Mouse (Mus musculus) heart, embryonic 14.5 days (tissue): ENCODE data around the gene Dnah17. TPM values are rescaled to one million over a fixed set of nuclear protein-coding genes. Genes with fewer than 3 reads are reported as not detected.

Source experiments
- microRNA-seq: library from miRNA; unstranded; fragments of <30 nt; microRNA quantifications from one replicate; pipeline ENCODE4, GENCODE M21; 2016
- polyA plus RNA-seq: library from polyadenylated mRNA; unstranded; fragments of >200 nt; fragmentation: Nextera tagmentation; extraction: Ambion mirVana; gene quantifications from 2 replicates; pipeline ENCODE4 v1.2.1, GENCODE M21; 2014

The Dnah17 gene
- polyA plus RNA-seq, 1 experiment from 2014 or later: 0.23 TPM

Small RNA genes within 50 kb of the gene (microRNA-seq; reads per million reads assigned to microRNA genes)
- gene Mir6933: not detected

Other genes starting within 250 kb of the Dnah17 start
- 2.0 and 2.3 TPM in 2 replicates for gene Socs3, start 160.6 kb downstream of the Dnah17 start, polyA plus RNA-seq
- 23.1 TPM in 2 replicates for gene Pgs1, start 144.3 kb downstream of the Dnah17 start, polyA plus RNA-seq
- 12.7 and 15.9 TPM in 2 replicates for gene Cyth1, start 118.0 kb upstream of the Dnah17 start, polyA plus RNA-seq
- gene Usp36, start 159.6 kb upstream of the Dnah17 start, polyA plus RNA-seq: 9.1 and 11.5 TPM in 2 replicates
- gene Cep295nl, start 211.9 kb upstream of the Dnah17 start, polyA plus RNA-seq: 0.28 and 0.45 TPM in 2 replicates
- 87.6 and 99.2 TPM in 2 replicates for gene Timp2, start 225.1 kb upstream of the Dnah17 start, polyA plus RNA-seq